Mouse (Mus musculus) MEL (cell line): Measurements from ENCODE around the gene Gm12355.

ENCODE experiments used
- CHD1 ChIP-seq: IDR thresholded peaks from 2 replicates; pipeline ENCODE4 v1.6.1; 2012; ENCODE audit warnings: low read depth, mild to moderate bottlenecking, inconsistent platforms, low read length, improper control_type of control experiment
- CTCF ChIP-seq, 3 experiments: IDR thresholded peaks in 2 of 3; conservative IDR thresholded peaks in 1 of 3; 2 replicates each; pipeline ENCODE4 v1.5.1; 2011 to 2012; ENCODE audit warnings: low read length in 3 of 3, low read depth in 2 of 3, mild to moderate bottlenecking in 2 of 3, improper control_type of control experiment in 1 of 3, inconsistent platforms in 1 of 3, mixed read lengths in 1 of 3, moderate library complexity in 1 of 3; ENCODE audit not compliant: control insufficient read depth in 1 of 3, insufficient read depth in 1 of 3, poor library complexity in 1 of 3, severe bottlenecking in 1 of 3
- E2F4 ChIP-seq: IDR thresholded peaks from 2 replicates; pipeline ENCODE4 v1.6.1; 2011; ENCODE audit warnings: low read depth, low read length, improper control_type of control experiment, borderline replicate concordance
- EP300 ChIP-seq, 2 experiments: IDR thresholded peaks; 2 replicates each; pipeline ENCODE4 v1.6.1; 2011; ENCODE audit warnings: improper control_type of control experiment in 2 of 2, low read length in 2 of 2, low read depth in 1 of 2, mild to moderate bottlenecking in 1 of 2
- GABPA ChIP-seq: IDR thresholded peaks from 2 replicates; pipeline ENCODE4 v1.6.1; 2012; ENCODE audit warnings: low read depth, mild to moderate bottlenecking, inconsistent platforms, low read length, improper control_type of control experiment, moderate library complexity
- GATA1 ChIP-seq: IDR thresholded peaks from 2 replicates; pipeline ENCODE4 v1.6.1; 2011; ENCODE audit warnings: low read depth, low read length, improper control_type of control experiment
- MAFK ChIP-seq: IDR thresholded peaks from 2 replicates; pipeline ENCODE4 v1.6.1; 2011; ENCODE audit warnings: low read depth, mild to moderate bottlenecking, low read length, improper control_type of control experiment, borderline replicate concordance
- MYC ChIP-seq: IDR thresholded peaks from 2 replicates; pipeline ENCODE4 v1.6.1; 2011; ENCODE audit warnings: low read depth, mild to moderate bottlenecking, low read length, improper control_type of control experiment, moderate library complexity
- POLR2A ChIP-seq, 2 experiments: IDR thresholded peaks; 2 replicates each; pipeline ENCODE4 v1.6.1; 2011 to 2012; ENCODE audit warnings: low read length in 2 of 2, mild to moderate bottlenecking in 2 of 2, control low read depth in 1 of 2, improper control_type of control experiment in 1 of 2, low read depth in 1 of 2, moderate library complexity in 1 of 2; ENCODE audit not compliant: control insufficient read depth in 1 of 2, insufficient read depth in 1 of 2, poor library complexity in 1 of 2
- POLR2AphosphoS5 ChIP-seq: IDR thresholded peaks from 2 replicates; pipeline ENCODE4 v1.6.1; 2012; ENCODE audit warnings: low read depth, borderline replicate concordance, mild to moderate bottlenecking, inconsistent platforms, low read length, moderate library complexity, mixed read lengths
- UBTF ChIP-seq: IDR thresholded peaks from 2 replicates; pipeline ENCODE4 v1.6.1; 2012; ENCODE audit warnings: low read depth, mild to moderate bottlenecking, inconsistent platforms, low read length, improper control_type of control experiment, moderate library complexity, borderline replicate concordance; ENCODE audit not compliant: insufficient read depth
- ZC3H11A ChIP-seq: IDR thresholded peaks from 2 replicates; pipeline ENCODE4 v1.6.1; 2012; ENCODE audit warnings: low read depth, mild to moderate bottlenecking, inconsistent platforms, low read length, improper control_type of control experiment
- ZMIZ1 ChIP-seq: IDR thresholded peaks from 2 replicates; pipeline ENCODE4 v1.6.1; 2012; ENCODE audit warnings: low read depth, mild to moderate bottlenecking, inconsistent platforms, low read length, improper control_type of control experiment, moderate library complexity

DNA sequence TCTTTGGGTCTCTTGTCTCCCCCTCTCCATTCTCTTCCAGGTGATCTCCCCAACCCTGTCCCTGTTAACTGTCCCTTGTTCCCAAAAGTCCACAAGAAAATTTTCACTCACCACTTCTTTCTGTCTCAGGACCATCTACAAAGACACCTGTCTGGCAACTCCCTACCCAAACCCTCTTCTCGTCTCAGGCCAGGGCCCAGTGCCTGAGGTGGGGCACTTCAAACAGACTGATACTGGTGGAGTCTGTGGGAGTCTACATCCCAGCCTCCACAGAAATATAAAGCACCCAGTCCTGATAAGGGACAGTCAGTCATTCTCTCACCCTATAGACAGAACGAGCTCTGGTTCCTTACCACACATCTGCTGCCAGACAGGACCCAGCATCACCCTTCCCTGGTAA, 21.0 kb upstream of the Gm12355 start, which contains the start of gene Gsdma2:
- TF ChIP-seq POLR2A (IDR thresholded peaks at IDR 0.05; ENCODE audit: control insufficient read depth in 1 of 2, insufficient read depth in 1 of 2, low read depth in 1 of 2, low read length in 2 of 2, poor library complexity in 1 of 2) (no peak), CTCF (IDR thresholded peaks at IDR 0.05 in 2 of 3, conservative IDR thresholded peaks at IDR 0.05 in 1 of 3; ENCODE audit: control insufficient read depth in 1 of 3, insufficient read depth in 1 of 3, low read depth in 2 of 3, low read length in 3 of 3, poor library complexity in 1 of 3, severe bottlenecking in 1 of 3) (no peak), GATA1 (no peak), ZC3H11A (no peak), GABPA (no peak), MAFK (no peak), CHD1 (no peak), UBTF (no peak), POLR2AphosphoS5 (no peak), E2F4 (no peak), ZMIZ1 (no peak), EP300 (IDR thresholded peaks at IDR 0.05; ENCODE audit: low read depth in 1 of 2, low read length in 2 of 2) (no peak), MYC (no peak)
